Mouse (Mus musculus) adrenal gland, postnatal 36 days (tissue): ENCODE measurements around the gene Kcna7. TPM values are rescaled to one million over a fixed set of nuclear protein-coding genes. Genes with fewer than 3 reads are reported as not detected.

Experiments
- DNase-seq, 2 experiments: peaks; one replicate each; pipeline ENCODE4 v3.0.0; 2021; ENCODE audit warnings: mixed read lengths in 1 of 2
- microRNA-seq: library from miRNA; unstranded; fragments of <30 nt; microRNA quantifications from one replicate; pipeline ENCODE4 v1.2.0, GENCODE M21; 2021
- total RNA-seq, 2 experiments: library from RNA; stranded (reverse); gene quantifications; 2 replicates each; pipeline ENCODE4 v1.2.3; 2021

The Kcna7 gene
- total RNA-seq, 2 experiments from 2014 or later, result not detected

DNA sequence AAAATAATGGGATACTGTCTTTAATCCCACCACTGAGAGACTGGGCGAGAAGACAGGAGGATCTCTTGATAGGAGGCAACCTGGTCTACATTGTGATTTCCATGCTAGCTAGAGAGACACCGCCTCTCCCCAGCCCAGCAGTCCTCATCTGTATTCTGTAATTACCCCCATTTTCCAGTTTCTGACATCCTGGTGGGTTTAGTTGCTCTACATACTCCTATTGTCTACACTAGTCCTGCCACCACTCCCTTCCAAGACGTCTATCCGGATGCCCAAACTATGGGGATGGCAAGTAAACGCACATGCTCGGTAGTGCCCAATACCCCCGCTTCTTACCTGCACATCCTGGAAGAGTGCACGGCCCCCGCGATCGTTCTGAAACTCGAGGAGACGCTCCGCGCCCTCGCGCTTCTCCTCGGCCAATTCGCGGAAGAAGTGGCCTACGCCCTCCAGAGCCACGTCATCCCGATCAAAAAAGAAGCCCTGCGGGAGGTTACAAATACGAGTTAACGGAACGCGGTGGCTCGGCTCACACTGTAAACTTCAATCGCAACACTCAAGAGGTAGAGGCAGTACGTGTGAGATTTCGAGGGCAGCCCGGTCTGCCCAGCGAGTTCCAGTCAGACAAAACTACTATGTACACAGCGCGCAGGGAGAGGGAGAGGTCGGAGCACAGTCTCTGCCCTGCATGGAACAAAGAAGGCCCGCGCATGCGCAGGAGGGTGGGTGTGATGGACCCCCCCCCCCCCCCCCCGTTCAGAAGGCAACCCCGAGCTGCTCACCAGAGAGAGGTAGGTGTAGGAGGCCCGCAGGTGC is 53.5 kb downstream of the Kcna7 start:
- peak; percentile 73 to 86 for DNase-seq

Small RNA genes within 50 kb of the gene (microRNA-seq; reads per million reads assigned to microRNA genes)
- 0.75 reads per million for gene Gm22133

Other genes with a start within 250 kb of the Kcna7 start
- under 1 TPM in 1 of 2 experiments, not detected in 1; 0.17 TPM for gene Slc17a7, start 241.7 kb upstream of the Kcna7 start, total RNA-seq
- not detected for gene Gfy, start 226.1 kb upstream of the Kcna7 start, total RNA-seq
- not detected for gene Pth2, start 224.7 kb upstream of the Kcna7 start, total RNA-seq
- not detected for gene Ccdc155, start 200.8 kb upstream of the Kcna7 start, total RNA-seq
- not detected for gene Dkkl1, start 193.5 kb upstream of the Kcna7 start, total RNA-seq
- gene Tead2, start 189.9 kb upstream of the Kcna7 start, total RNA-seq, result 10 to 100 TPM; 10.6 to 15.3 TPM
- gene Cd37, start 166.5 kb upstream of the Kcna7 start, total RNA-seq, result 1 to 10 TPM; 2.2 to 4.1 TPM
- gene Slc6a16, start 164.6 kb upstream of the Kcna7 start, total RNA-seq, result not detected
- under 1 TPM in 1 of 2 experiments, not detected in 1; 0.13 TPM for gene Slc6a21, start 128.1 kb upstream of the Kcna7 start, total RNA-seq
- gene Trpm4, start 71.9 kb upstream of the Kcna7 start, total RNA-seq, result 1 to 10 TPM; 5.7 to 8.5 TPM
- under 1 TPM in 1 of 2 experiments, not detected in 1; 0.13 TPM for gene Hrc, start 70.4 kb upstream of the Kcna7 start, total RNA-seq
- gene Ppfia3, start 38.6 kb upstream of the Kcna7 start, total RNA-seq, result 1 to 10 TPM; 1.5 to 1.7 TPM
- gene Lin7b, start 35.1 kb upstream of the Kcna7 start, total RNA-seq, result 1 to 10 TPM in 1 of 2 experiments, under 1 TPM in 1; 0.70 to 2.8 TPM
- 100 to 1,000 TPM; 223 to 308 TPM for gene Snrnp70, start 9.9 kb upstream of the Kcna7 start, total RNA-seq
- gene Ntf5, start 8.0 kb downstream of the Kcna7 start, total RNA-seq, result not detected
- not detected for gene Lhb, start 15.2 kb downstream of the Kcna7 start, total RNA-seq
- gene Gys1, start 29.2 kb downstream of the Kcna7 start, total RNA-seq, result 10 to 100 TPM; 41.7 to 43.9 TPM
- gene Ruvbl2, start 32.4 kb downstream of the Kcna7 start, total RNA-seq, result 10 to 100 TPM; 50.3 to 56.3 TPM
- 1,000 to 10,000 TPM in 1 of 2 experiments, 100 to 1,000 TPM in 1; 896 to 1,448 TPM for gene Ftl1, start 54.2 kb downstream of the Kcna7 start, total RNA-seq
- gene Bax, start 61.2 kb downstream of the Kcna7 start, total RNA-seq, result 10 to 100 TPM; 60.1 to 64.5 TPM
- gene Tulp2, start 76.2 kb downstream of the Kcna7 start, total RNA-seq, result 1 to 10 TPM in 1 of 2 experiments, under 1 TPM in 1; 0.86 to 2.1 TPM
- 10 to 100 TPM; 39.2 to 52.3 TPM for gene Gm45808, start 81.2 kb downstream of the Kcna7 start, total RNA-seq
- gene Dhdh, start 83.2 kb downstream of the Kcna7 start, total RNA-seq, result 10 to 100 TPM; 57.8 to 75.6 TPM
- 100 to 1,000 TPM; 263 to 267 TPM for gene Nucb1, start 104.8 kb downstream of the Kcna7 start, total RNA-seq
- 10 to 100 TPM; 45.7 to 68.4 TPM for gene Ppp1r15a, start 120.6 kb downstream of the Kcna7 start, total RNA-seq
- gene Plekha4, start 120.7 kb downstream of the Kcna7 start, total RNA-seq, result 1 to 10 TPM; 3.5 to 4.2 TPM
- gene Hsd17b14, start 149.2 kb downstream of the Kcna7 start, total RNA-seq, result 1 to 10 TPM in 1 of 2 experiments, under 1 TPM in 1; 0.56 to 1.2 TPM
- gene Bcat2, start 164.5 kb downstream of the Kcna7 start, total RNA-seq, result 100 to 1,000 TPM; 165 to 289 TPM
- gene Fgf21, start 209.8 kb downstream of the Kcna7 start, total RNA-seq, result under 1 TPM in 1 of 2 experiments, not detected in 1; 0.33 TPM
- not detected for gene Fut1, start 211.6 kb downstream of the Kcna7 start, total RNA-seq
- gene Izumo1, start 216.2 kb downstream of the Kcna7 start, total RNA-seq, result under 1 TPM; 0.16 to 0.20 TPM
- gene Rasip1, start 221.8 kb downstream of the Kcna7 start, total RNA-seq, result 10 to 100 TPM; 18.7 to 26.0 TPM
- gene Mamstr, start 234.3 kb downstream of the Kcna7 start, total RNA-seq, result 10 to 100 TPM in 1 of 2 experiments, 1 to 10 TPM in 1; 3.0 to 11.0 TPM